Mouse (Mus musculus): Measurements from ENCODE around the gene Rps21. TPM values are rescaled to one million over a fixed set of nuclear protein-coding genes. Genes with fewer than 3 reads are reported as not detected.
"Not testable (repeated sequence)": the region's sequence is repeated elsewhere in the genome, so short reads cannot be mapped to it uniquely, and the experiment has no call there.

Rps21 gene
- polyA plus RNA-seq, 1 experiment: 2,108 TPM

DNA sequence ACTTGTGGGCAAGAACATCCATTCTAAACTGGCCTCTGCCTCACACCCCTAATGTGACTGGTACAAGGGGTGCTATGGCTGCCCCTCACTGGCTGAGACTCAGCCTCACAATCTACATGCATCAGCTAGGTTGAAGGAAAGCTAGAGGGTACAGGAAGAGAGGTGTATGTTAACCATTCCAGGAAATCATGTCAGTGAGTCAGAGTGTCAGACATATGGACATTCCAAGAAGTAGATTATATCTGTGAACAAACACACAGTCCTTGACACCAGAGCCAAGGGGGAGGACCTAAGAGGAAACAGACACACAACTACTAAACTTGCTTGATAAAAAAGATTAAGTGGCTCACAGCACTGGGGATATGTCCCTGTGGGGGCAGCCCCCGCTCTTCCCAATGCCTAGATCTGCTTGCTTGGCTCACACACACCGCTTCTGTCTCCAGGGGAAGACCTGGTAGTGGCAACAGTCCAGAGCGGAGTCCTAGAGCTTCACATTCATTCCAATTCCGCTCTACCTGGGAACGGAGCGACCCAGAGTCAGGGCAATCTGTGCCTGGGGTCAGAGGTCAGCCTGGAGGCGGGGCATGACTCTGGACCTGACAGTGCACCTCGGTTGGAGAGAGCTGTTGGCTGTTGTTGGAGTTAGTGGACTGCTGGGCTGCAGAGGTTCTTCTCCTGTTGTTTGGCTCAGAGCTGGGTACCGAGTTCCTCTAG, 8.1 kb upstream of the Rps21 start:
- no peak for DNase-seq (ENCODE audit: low read depth)
- TF ChIP-seq CTCF (IDR thresholded peaks at IDR 0.05; ENCODE audit: borderline replicate concordance, extremely low read depth, insufficient read depth, insufficient read length): no peak

DNA sequence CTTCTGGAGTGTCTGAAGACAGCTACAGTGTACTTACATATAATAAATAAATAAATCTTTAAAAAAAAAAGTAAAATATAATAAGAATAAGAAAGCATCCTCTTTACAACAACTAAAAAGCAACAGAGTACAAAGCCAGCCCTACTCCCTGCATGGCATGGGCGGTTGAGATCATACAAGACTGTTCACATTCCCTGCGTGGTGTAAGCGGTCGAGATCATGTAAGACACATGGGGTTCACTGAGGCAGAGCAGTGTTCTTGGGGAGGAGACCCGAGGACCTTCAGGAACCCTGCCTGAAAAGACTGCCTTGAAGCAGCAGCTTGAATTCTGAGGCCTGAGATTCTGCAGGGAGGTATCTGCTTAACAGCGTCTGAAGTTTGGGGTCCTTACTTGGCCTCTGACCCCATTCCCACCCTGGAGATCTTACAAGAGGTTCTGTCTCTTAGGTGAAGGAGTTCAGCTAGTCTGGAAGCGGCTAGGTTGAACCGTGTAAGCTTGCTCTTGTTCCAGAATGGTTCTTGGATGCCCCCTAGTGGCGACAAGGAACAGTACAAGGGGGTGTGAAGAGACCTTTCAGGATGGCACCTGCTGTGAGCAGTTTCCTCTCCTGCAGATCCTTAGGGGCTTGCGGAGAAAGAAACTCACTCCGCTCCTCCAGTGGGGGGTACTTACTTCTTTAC, 6.1 kb upstream of the Rps21 start:
- peak; percentile 95 for DNase-seq (ENCODE audit: low read depth)
- TF ChIP-seq POLR2A (IDR thresholded peaks at IDR 0.05; ENCODE audit: borderline replicate concordance, extremely low read depth, insufficient read depth, insufficient read length, poor library complexity, severe bottlenecking) (no peak), CTCF (IDR thresholded peaks at IDR 0.05; ENCODE audit: borderline replicate concordance, extremely low read depth, insufficient read depth, insufficient read length) (peak; percentile 94)

DNA sequence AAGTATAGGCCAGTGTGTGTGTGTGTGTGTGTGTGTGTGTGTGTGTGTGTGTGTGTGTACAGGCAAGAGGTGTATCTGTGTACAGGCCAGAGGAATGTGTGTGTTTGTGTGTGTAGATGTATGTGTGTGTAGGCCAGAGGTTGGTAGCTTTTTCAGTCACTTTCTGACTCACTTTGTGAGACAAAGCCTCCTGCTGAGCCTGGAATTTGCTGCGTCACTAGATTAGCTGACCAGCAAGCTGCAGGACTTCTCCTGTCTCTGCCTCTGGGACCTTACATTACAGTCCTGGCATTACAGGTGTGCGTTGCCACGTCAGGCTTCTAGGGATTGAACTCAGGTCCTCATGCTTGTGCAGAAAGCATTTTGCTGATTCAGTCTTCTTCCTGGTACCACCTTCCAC, 5.3 kb upstream of the Rps21 start:
- no peak for TF ChIP-seq POLR2A (IDR thresholded peaks at IDR 0.05; ENCODE audit: borderline replicate concordance, extremely low read depth, insufficient read depth, insufficient read length, poor library complexity, severe bottlenecking)
- no peak for TF ChIP-seq CTCF (IDR thresholded peaks at IDR 0.05; ENCODE audit: borderline replicate concordance, extremely low read depth, insufficient read depth, insufficient read length)

DNA sequence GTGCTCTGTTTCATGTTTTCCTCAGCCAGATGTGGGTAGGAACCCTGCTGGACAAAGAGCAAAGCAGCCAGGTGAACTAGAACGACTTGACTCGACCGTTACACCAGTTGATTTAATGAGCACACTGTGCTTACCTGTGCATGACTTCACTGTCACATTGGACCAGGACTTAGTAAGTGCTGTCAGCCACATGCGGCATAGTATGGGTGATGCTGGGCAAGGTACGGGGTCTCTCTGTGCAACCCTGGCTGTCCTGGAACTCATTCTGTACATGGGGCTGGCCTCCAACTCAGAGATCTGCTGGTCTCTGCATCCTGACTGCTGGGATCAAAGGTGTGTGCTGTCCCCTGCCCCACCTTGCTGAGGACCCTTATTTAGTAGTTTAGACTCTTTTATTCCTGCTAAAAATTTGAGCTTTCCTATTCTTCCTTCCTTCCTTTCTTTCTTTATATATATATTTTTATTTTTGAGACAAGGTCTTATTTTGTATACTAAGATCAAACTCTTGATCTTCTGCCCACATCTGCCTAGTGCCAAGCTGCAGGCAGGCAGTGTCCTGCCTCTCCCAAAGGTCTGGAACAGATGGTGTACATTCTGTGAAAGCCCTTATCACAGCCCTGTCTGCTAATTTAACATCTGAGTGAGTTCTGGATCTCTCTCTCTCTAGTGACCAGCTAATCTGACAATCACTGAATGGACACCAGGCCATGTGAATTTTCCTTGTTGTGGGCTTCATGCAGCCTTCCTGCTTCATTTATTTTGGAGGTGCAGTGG, 2.6 kb upstream of the Rps21 start:
- no peak for TF ChIP-seq CTCF (IDR thresholded peaks at IDR 0.05; ENCODE audit: borderline replicate concordance, extremely low read depth, insufficient read depth, insufficient read length)
- TF ChIP-seq POLR2A (IDR thresholded peaks at IDR 0.05; ENCODE audit: borderline replicate concordance, extremely low read depth, insufficient read depth, insufficient read length, poor library complexity, severe bottlenecking): no peak

More for the DNA sequence above, 5.3 kb upstream of the Rps21 start:
- no peak for DNase-seq (ENCODE audit: low read depth)

DNA sequence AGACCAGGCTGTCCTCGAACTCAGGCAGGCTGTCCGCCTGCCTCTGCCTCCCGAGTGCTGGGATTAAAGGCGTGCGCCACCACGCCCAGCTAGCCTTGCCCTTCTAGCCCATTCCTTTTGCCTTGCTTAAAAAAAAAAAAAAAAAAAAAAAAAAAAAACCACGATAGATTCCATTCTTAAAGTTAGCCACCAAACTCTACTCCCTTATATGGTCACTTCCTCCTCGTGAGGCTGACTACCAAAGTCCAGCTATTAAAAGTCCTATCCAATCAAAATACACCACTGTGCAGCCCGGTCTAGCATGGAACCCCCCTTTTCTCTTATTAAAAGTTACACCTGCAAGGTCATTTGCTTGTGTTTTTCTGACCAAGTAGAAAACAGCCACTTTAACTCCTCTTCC, 1.5 kb upstream of the Rps21 start:
- TF ChIP-seq CTCF (IDR thresholded peaks at IDR 0.05; ENCODE audit: borderline replicate concordance, extremely low read depth, insufficient read depth, insufficient read length) (no peak), POLR2A (IDR thresholded peaks at IDR 0.05; ENCODE audit: borderline replicate concordance, extremely low read depth, insufficient read depth, insufficient read length, poor library complexity, severe bottlenecking) (no peak)
- DNase-seq (ENCODE audit: low read depth): no peak

More for the DNA sequence above, 2.6 kb upstream of the Rps21 start:
- no peak for DNase-seq (ENCODE audit: low read depth)

DNA sequence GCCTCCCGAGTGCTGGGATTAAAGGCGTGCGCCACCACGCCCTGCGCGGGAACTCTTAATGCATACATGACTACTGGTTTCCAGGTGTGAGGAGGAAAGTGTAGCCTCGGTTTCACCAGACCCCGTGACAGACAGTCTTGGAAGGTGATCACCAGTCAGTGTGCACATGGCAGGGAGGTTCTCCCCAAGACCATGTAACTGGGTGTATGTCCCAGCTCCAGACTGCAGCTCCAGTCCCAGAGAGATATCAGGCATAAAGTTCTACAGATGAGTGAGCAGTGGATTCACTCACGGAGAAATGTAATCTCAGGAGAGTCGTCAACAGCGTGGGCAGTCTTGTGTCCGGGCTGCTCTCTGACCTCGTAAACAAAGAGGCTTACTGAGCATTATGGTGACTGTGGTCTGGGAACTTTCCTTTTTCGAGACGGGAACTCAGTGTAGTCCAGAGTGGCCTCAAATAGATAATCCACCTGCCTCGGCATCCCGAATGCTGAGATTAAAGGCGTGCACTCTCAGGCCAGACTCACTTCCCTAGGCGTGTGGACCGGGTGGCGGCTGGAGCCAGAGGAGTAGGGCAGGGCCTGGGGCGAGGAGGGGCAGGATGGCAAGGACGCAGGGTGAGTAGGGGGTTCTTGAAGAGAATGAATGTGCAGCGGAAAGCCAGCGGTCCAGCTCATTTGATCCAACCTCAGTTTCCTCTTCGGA, 729 bp upstream of the Rps21 start:
- peak; percentile 22 for DNase-seq (ENCODE audit: low read depth)
- TF ChIP-seq POLR2A (IDR thresholded peaks at IDR 0.05; ENCODE audit: borderline replicate concordance, extremely low read depth, insufficient read depth, insufficient read length, poor library complexity, severe bottlenecking): no peak
- TF ChIP-seq CTCF (IDR thresholded peaks at IDR 0.05; ENCODE audit: borderline replicate concordance, extremely low read depth, insufficient read depth, insufficient read length): no peak

DNA sequence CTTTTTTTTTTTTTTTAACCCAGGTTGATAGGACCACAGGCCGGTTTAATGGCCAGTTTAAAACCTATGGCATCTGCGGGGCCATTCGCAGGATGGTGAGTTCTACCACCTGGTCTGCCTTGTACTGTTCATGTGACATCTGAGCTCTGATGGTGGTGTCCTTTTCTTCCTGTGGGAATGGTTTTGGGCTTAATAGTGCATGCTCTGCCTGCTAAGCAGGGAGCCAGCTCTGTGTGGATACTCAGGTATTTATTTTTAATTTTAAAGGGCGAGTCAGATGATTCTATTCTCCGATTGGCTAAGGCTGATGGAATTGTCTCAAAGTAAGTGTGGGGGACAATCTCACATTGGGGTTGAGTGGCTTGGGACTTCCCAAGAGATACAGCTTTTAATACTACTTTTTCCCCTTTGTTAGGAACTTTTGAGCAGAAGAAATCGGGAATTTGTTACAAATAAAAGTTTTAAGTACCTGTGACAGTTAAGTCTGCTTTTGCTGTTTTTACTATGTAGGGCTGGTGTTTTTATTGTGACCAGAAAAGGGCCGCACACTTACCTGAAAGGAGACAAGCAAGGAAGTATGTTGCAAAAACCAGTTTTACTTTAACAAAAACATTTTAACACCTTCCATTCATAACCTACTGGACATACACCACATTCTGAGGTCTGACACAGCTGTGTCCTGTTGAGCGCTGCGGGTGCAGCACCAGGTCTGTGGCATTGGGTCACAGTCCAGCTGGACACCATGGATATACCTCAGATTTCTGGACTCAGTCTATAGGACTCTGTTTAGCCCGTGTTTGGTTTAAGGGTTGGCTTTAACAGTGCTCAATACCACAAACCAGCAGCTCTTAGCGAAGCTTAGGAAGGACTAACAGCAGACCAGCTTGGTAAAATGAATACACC, 1.0 kb downstream of the Rps21 start:
- TF ChIP-seq CTCF (IDR thresholded peaks at IDR 0.05; ENCODE audit: borderline replicate concordance, extremely low read depth, insufficient read depth, insufficient read length) (no peak), POLR2A (IDR thresholded peaks at IDR 0.05; ENCODE audit: borderline replicate concordance, extremely low read depth, insufficient read depth, insufficient read length, poor library complexity, severe bottlenecking) (no peak)
- DNase-seq (ENCODE audit: low read depth): no peak

DNA sequence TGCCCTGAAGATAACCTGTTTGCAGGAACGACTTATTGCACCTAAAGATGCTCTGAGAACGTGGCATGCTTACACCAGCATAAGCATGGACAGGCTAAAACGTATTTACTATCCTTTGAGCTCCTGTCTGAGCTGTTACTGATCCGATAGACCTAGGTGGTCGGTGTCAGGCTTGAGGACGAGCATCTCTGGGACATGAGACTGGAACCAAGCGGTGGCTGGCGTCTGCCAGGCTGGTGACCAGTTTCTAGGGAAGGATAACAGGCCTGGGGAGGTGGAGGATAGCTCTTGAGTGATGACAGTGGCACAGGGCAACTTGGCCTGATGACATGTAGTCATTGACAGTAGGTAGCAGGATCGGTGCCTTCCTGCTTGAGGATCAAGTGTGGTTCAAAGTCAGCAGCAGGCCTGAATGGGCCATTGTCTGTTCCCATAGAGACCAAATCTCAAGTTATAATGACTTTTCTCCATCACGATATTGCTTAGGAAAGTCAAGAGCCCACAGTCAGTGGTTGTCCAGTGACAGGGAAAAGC, 1.8 kb downstream of the Rps21 start:
- DNase-seq (ENCODE audit: low read depth): not testable (repeated sequence)

DNA sequence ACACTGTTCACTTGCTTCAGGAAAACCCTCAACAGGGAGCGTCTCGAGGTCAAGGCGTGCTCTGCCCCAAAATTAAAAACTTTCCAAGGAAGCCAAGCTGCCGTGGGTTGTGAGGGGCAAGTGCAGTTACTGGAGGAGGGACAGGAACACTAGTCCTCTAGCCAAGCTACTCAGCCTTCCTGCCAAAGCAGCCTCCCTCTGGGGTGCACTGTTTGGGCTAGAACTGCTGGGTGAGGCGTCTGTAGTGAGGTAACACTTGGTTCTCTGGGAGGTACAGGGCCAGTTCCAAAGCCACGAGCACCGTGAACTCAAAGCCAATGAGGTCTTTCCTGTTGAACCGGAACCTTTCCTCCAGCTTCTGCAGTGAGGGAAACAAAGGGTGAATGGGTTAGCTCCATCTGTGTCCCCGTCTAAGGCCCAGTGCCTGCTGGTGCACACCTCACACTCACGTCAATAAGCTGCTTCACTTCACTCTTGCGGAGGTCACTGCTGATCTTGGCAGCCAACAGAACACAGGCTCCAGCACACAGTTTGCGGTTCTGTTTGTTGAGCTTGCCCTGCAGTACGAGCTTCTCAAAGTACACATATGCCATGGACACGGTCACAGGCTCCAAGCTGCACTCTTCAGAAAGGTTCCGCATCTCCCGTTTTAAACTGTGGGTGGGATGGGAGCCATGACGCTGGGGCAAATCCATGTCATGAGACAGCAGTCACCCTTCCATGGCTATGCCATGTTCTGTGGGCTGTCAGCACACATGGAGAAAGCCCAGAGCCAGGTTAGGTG, 2.8 kb downstream of the Rps21 start:
- not testable (repeated sequence) for DNase-seq (ENCODE audit: low read depth)
